Mouse (Mus musculus): ENCODE data around the gene Slc35g3.

- no peak for TF ChIP-seq CTCF (IDR thresholded peaks at IDR 0.05; ENCODE audit: low read depth)
- no peak for TF ChIP-seq EP300 (IDR thresholded peaks at IDR 0.05; ENCODE audit: low read depth)
Observed at GRCm38 (mm10) chr11:69787306-69787705, 25.5 kb upstream of the Slc35g3 start.

Data from liver, postnatal 0 days (tissue).